Mouse (Mus musculus) cerebellum, adult 9-10 months (tissue): ENCODE results near the gene Prdm10.
A peak's percentile ranks its signal among the peaks of the same experiment; 100 is the strongest.

Source experiments
- DNase-seq: peaks from one replicate; pipeline ENCODE4 v3.0.0; 2022

Prdm10 gene

DNA sequence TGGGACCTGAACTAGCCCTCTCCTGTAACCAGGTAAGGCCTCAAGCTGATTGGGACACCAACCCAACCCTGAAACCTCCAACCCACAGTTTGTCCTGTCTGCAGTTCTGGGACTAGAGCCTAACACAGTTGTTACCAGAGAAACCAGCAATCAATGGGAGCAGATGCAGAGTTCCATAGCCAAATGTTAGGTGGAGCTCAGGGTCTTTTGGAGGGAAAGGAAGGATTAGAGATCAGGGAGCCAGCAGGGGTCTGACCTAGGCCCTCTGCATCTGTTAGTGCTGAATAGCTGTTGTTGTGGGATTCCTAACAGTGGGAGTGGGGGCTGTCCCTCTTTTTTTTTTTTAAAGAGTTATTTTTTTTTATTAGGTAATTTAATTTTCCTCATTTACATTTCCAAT is 96.3 kb downstream of the Prdm10 start:
- DNase-seq = no peak

DNA sequence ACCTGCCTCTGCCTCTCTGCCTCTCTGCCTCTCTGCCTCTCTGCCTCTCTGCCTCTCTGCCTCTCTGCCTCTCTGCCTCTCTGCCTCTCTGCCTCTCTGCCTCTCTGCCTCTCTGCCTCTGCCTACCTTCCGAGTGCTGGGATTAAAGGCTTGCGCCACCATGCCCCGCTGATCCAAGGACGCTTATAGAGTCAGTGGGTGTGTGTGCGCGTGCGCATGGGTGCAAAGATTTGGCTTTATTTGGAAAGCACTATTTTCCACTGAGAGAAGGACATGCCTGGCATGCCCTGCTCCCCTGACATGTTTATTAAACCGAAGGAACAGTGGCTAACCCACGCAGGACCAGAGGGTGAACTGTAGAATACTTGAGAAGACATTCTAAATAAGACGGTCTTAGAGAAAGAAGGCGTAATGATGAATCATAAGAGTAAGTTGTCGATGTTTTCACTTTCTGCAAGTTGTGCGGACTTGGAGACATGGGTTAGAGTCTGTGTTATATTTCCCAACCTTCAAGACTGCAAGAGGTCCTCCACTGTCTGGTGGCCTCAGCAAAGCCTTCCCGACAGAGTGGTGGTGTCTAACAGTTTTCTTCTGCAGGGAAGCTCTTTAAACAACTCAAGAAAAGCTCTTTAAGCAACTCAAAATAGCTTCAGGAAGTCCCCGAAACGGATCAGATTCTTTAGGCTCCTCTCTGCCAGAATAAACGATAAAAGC is 104.6 kb downstream of the Prdm10 start:
- peak; percentile 21 for DNase-seq

DNA sequence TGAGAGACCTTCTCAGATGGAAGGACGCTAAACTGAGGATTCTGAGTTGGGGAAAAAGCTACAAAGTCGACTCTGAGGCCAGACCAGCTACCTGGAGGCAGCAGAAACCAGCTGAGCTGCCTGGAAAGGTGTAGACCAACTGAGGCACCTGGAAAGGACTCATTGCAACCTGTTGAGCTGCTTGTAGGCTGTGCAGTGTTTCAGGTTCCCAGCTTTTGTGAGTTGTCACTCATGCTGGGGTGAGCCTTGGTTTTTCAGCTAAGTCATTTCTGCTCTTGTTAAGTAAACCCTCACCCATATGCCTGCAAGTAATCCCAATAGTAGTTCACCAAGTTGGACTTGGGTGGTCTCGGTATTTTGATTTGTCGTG is 105.1 kb downstream of the Prdm10 start:
- peak; percentile 52 for DNase-seq

DNA sequence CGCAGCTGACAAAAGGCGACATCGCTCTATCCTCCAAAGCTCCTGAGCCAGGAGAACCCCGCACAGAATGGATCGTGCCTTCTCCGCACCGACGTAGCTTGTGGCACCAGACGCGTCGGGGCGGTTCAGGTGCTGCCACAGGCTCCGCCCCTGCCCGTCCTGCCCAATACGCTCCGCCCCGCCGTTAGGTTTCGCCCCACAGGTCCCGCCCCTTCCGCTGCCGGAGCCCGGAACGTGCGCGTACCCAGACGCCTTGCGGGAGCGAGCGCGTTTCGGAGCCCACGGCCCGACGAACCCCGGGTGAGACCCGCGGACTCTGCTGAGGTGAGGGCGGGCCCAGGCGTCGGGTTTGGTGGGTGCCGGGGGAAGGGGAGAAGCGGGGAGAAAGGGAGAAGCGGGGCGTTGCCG is 105.6 kb downstream of the Prdm10 start, which contains the start of gene Nfrkb:
Gene Nfrkb (plus strand): TSS at position 246 of the 408 bp plus-strand sequence.
- peak; percentile 93 for DNase-seq

DNA sequence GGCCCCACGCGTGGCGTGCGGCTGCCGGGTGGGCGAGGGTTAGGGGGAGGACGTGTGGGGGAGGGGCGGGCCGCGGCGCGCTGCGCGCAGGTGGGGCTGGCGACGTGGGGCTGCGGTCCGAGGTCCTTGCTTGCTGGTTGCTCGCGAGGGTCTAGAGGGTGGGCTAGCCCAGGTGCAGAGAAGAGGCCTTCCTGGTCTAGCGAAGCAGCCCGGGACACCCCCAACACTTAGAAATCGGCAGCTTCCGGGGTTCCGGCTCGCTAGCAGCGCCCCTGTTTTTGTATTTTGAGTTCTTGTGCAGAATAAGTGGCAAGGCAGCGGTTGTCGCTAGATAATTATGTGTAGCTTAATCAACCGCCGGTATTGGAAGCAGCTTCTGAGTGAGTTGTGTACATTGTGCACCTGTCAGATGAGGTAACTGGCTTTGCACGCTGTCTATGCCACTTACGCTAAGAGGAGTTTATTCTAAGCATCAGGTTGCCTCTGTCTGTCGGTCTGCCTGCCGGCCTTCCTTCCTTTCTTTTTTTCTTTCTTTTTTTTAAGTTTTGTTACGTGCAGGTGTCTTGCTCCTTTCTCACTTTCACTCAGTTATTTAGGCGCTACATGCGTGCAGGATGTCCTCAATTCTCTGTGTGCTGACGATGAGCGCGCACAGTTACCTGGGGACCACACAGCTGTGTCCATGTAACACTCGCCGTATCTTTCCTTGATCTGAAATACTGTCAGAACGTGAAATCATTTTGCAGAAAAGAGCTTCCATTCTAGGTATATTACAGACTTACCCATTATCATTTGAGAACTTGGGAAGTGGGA is 106.2 kb downstream of the Prdm10 start:
- DNase-seq = no peak

DNA sequence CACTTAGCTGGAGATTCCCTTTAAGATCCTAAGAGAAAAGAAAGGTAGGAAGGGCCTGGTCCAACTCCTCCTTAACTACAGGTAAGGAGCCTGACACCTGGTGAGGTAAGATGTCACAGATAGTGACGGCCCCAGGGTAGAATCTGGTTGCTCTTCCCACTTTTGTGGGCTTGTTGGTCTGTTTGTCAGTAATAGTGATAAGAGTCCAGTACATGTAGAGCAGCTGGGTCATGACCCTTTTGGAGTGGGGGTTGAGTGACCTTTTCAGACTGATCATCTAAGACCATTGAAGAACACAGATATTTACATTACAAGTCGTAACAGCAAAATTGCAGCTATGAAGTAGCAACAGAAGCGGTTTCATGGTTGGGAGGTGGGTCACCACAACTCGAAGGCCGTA is 106.9 kb downstream of the Prdm10 start:
- peak; percentile 18 for DNase-seq

DNA sequence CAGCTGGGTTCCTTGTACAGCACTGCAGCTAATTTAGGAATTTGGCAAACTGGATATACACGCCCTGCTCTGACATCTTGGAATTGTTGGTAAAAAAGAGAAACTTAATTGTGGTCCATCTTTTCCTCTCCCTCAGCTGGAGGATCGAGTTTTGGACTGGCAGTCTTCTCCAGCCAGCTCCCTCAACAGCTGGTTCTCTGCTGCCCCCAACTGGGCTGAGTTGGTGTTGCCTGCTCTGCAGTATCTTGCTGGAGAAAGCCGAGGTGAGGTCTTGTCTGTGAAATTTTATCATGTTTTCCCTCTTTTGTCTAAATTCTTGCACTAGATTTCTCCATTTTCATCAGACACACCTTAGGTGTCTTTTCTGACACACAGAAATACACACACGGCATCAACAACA is 120.1 kb downstream of the Prdm10 start:
- DNase-seq = peak; percentile 62

DNA sequence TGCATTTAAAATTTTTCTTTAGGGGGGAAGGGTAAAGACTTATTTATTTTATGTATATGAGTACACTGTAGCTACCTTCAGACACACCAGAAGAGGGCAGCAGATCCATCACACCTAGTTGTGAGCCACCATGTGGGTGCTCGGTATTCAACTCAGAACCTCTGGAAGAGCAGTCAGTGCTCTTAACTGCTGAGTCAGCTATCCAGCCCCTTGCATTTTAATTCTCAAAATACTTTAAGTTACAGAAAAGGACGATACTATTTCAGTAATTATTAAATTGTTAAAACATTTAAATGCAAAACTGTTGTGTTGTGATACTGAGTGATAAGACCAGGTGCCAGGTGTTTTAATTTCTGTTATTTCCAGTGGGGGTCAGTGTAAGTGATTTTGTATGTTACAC is 124.0 kb downstream of the Prdm10 start:
- no peak for DNase-seq

DNA sequence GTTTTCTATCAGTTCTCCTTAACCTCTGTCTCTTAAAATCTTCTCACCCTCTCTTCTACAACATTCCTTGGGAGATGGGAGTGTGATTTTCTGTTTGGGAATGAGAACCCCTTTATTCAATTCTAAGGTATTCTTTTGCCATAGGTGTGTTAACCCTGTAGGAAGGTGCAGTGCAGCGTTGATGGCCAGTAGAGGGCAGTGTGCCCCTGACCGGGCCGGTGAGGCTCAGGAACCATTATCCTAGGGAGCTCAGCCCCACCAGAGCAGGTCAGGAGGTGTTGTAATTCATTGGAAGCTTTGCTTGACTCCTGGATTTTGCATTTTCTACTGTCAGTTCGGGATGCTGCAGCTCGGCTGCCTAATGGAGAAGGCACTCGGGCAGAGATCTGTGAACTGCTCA is 124.9 kb downstream of the Prdm10 start:
- no peak for DNase-seq

DNA sequence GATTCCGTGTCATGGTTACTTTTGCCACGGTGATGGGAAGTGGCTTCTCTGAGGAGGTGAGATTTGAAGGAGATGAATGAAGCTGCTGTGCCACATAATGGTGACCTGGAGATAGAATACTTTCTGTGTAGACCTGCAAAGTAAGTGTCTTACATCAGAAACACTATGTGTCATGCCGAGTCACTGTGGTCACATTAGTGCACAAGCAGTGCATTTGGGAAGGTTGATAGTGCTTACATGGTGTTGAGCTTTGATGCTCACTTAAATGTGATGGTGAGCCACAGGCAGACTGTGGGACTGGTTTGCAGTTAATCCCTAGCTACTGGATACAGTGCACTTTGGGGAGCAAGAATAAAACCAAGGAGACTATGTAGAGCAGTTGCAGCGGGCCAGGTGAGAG is 131.8 kb downstream of the Prdm10 start:
- DNase-seq = no peak

DNA sequence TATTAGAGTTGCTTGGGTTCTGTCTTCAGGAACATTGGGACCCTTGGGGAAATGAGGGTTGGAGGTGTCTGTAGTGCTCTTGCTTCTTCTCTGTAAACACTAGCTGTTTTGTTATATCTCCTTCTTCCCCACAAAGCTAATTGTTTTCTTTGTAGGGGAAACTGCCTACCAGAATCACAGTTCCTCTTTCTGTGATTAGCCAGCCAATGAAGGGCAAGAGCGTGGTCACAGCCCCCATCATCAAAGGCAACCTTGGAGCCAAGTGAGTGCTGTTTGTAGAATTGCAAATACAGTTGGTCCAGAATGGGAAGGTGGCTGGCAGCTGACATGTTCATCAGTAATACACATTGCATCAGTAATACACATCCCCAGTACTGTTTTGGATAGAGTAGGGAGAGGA is 138.5 kb downstream of the Prdm10 start:
- no peak for DNase-seq

DNA sequence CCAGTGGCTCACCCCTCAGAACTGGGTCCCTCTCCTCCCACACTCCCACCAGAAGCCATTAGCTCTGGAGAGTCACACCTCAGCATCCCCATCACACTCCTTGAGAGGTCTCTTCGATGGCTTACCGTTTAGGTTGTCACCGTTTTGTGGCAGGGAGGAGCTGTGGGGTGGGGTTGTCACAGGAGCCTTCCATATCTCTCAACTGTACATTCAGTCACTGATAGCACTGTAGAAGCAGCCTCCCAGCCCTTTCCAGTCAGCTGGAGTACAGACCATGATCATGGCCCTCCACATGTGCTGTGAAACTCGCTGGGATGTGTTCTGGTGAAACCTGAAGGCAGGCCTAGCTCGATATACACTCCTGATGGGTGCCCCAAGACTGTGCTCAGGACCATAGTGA is 141.8 kb downstream of the Prdm10 start:
- no peak for DNase-seq

DNA sequence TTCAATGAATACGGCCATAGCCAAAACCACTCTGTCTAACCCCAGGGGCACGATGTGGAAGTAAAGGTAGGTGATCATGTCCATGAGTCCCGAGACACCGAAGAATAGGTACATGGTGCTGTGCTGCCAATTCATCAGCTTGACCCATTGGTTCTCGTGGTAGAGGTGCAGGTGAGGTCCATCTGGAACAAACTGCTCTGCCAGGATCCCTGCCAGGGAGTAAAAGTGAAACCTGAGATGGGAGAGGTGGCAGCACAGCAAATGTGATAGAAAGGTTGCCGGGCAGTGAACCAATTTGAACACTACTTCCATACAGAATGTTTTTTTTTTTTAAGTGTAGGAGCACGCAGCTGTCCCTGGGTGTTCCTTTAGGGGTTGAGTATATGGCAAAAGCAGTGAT is 148.6 kb downstream of the Prdm10 start:
- no peak for DNase-seq

DNA sequence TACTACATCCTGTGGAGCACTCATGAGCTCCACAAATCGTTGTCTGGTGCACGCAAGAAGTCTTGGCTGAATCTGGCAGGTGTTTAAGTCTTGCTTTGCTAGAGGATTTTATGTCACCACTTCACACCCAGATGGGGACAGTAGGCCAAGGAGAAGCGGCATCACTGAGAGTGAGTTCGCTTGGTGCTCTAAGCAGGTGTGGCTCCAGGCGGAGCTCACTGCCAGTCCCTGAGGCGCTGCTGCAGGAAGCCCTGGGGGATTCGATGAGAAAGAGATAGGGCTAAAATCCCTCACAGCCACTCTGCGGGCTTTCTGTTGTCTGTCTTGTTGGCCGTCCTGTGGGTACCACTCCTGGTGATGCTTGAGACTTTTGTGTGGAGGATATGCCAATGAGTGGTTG is 149.7 kb downstream of the Prdm10 start:
- no peak for DNase-seq
